Mouse (Mus musculus) macrophage (primary cell): ENCODE results near the gene Mrpl47. TPM values are rescaled to one million over a fixed set of nuclear protein-coding genes. Genes with fewer than 3 reads are reported as not detected.

Source experiments
- H3K27ac ChIP-seq: fragments of 350-480 bp; formaldehyde crosslinking; 2 replicates; pipeline ENCODE4 v1.9.0; 2021
- H3K36me3 ChIP-seq: fragments of 350-480 bp; formaldehyde crosslinking; 2 replicates; pipeline ENCODE4 v1.9.0; 2021; ENCODE audit errors: inconsistent target
- H3K4me3 ChIP-seq: fragments of 350-480 bp; formaldehyde crosslinking; 2 replicates; pipeline ENCODE4 v1.9.0; 2021; ENCODE audit errors: inconsistent target
- H3K79me2 ChIP-seq: fragments of 350-480 bp; formaldehyde crosslinking; 2 replicates; pipeline ENCODE4 v1.9.0; 2021; ENCODE audit errors: inconsistent target
- WGBS: methylation state at CpG from one replicate; pipeline ENCODE4 v1.1.7; 2026; ENCODE audit warnings: inconsistent platforms; ENCODE audit not compliant: missing documents; 5-methylcytosine and 5-hydroxymethylcytosine counted together
- polyA plus RNA-seq: library from polyadenylated mRNA; stranded (reverse); fragments of 250-400 nt; gene quantifications from 3 replicates; pipeline ENCODE4 v1.2.4, GENCODE M21; 2018; ENCODE audit warnings: inconsistent platforms

The Mrpl47 gene
- polyA plus RNA-seq, 1 experiment from 2014 or later, result 9.5 TPM

- H3K4me3 ChIP-seq, result no peak overlapping the region
- H3K79me2 ChIP-seq, result no peaks in the 10 kb centered on the region
- WGBS, result 97% methylated on average over 5 of the region's 5 CpGs
- no peak overlapping the region for H3K27ac ChIP-seq
- H3K36me3 ChIP-seq, result no peaks in the 10 kb centered on the region
Measured at GRCm38 (mm10) chr3:32694211-32694610, 43.2 kb downstream of the Mrpl47 start.

GRCm38 (mm10) chr3:32691841-32692240 lies 45.6 kb downstream of the Mrpl47 start:
- whole genome bisulfite sequencing, result 87% methylated on average over 5 of the region's 5 CpGs
- H3K4me3 ChIP-seq, result no peak overlapping the region
- H3K79me2 ChIP-seq, result no peaks in the 10 kb centered on the region
- H3K36me3 ChIP-seq, result no peaks in the 10 kb centered on the region
- no peak overlapping the region for H3K27ac ChIP-seq

DNA sequence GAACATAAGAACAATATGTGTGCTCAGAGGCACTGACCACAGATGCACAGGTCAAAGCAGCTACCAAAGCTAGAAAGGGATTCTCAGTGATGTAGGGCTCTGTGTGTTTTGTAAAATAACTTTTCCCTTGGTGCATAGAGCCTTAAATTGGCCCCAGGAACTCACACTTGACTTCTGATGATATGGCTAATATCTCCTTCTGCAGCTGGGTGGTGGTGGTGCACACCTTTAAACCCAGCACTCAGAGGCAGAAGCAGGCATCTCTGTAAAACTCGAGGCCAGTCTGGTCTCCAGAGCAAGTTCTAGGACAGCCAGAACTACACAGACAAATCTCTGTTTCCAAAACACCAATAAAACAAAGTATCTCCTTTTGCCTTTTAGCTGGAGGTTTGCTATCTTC lies 46.5 kb downstream of the Mrpl47 start:
- 55% methylated on average over 1 of the region's 1 CpGs for WGBS

GRCm38 (mm10) chr3:32690008-32690407 lies 47.4 kb downstream of the Mrpl47 start:
- Histone ChIP-seq H3K79me2 (no peaks in the 10 kb centered on the region), H3K36me3 (no peaks in the 10 kb centered on the region), H3K27ac (no peak overlapping the region), H3K4me3 (no peak overlapping the region)
- 95% methylated on average over 3 of the region's 3 CpGs for WGBS

More for the DNA sequence above, 46.5 kb downstream of the Mrpl47 start:
- Histone ChIP-seq H3K36me3 (no peaks in the 10 kb centered on the region), H3K79me2 (no peaks in the 10 kb centered on the region), H3K27ac (no peak overlapping the region), H3K4me3 (no peak overlapping the region)

GRCm38 (mm10) chr3:32689567-32689999 lies 47.8 kb downstream of the Mrpl47 start:
- no peaks in the 10 kb centered on the region for H3K36me3 ChIP-seq
- H3K27ac ChIP-seq, result no peak overlapping the region
- no peaks in the 10 kb centered on the region for H3K79me2 ChIP-seq
- no peak overlapping the region for H3K4me3 ChIP-seq
- 86% methylated on average over 9 of the region's 9 CpGs for WGBS

DNA sequence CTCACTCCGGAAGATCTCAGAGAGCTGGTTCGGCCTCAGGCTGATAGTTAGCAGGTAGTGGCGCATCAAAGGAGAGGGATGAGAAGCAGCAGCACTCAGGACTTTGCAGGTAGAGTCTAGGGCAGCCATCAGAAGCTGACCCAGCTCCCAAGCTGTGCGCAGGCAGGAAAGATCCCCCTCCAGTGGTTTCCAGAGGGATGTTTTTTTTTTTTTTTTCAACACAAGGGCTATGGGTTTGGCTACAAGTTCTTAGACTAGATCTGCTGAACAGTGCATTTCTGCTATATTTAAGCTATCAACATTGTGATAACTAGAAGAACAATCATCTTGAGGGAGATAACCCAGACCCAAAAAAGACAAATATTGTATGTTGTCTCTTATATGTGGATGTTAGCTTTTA lies 50.2 kb downstream of the Mrpl47 start:
- Histone ChIP-seq H3K36me3 (no peaks in the 10 kb centered on the region), H3K27ac (no peak overlapping the region), H3K4me3 (no peak overlapping the region), H3K79me2 (no peaks in the 10 kb centered on the region)
- WGBS, result 62% methylated on average over 4 of the region's 4 CpGs

- no peaks in the 10 kb centered on the region for H3K79me2 ChIP-seq
- no peak overlapping the region for H3K4me3 ChIP-seq
- H3K27ac ChIP-seq, result no peak overlapping the region
- 58% methylated on average over 1 of the region's 1 CpGs for WGBS
- H3K36me3 ChIP-seq, result no peaks in the 10 kb centered on the region
Measured at GRCm38 (mm10) chr3:32686537-32686936, 50.9 kb downstream of the Mrpl47 start.

- no peak overlapping the region for H3K27ac ChIP-seq
- H3K4me3 ChIP-seq, result no peak overlapping the region
- WGBS, result 79% methylated on average over 3 of the region's 3 CpGs
- no peaks in the 10 kb centered on the region for H3K79me2 ChIP-seq
- no peaks in the 10 kb centered on the region for H3K36me3 ChIP-seq
Measured at GRCm38 (mm10) chr3:32684631-32685030, 52.8 kb downstream of the Mrpl47 start.

DNA sequence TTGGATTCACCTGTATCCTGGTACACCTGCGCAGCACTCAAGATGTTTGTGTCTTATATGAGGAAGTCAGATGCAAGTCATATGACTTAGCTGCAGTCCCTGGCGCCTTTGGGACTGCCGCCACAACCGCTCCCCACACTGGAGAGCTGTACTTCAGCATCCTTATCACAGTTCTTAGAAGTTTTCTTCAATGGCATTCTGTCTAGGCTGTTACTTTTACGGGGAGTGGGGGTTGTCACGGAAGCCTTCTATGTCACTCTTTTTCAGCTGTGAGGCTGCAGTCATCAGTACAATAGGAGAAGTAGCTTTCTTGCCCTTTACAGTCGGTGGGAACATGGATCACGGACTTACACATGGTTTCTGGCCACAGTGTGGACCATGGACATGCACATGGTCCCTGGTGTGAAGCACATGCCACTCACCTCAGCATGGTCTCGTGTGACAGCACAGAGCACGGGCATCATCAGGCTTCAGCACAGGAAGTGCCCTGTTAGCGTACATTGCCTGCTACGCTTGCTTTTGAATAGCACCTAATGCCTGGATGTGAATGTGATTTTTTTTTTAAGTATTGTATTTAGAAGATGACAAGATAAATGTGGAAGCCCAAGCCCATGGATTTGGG lies 54.4 kb downstream of the Mrpl47 start:
- no peak overlapping the region for H3K4me3 ChIP-seq
- WGBS, result 81% methylated on average over 10 of the region's 12 CpGs
- no peaks in the 10 kb centered on the region for H3K36me3 ChIP-seq
- H3K27ac ChIP-seq, result no peak overlapping the region
- no peaks in the 10 kb centered on the region for H3K79me2 ChIP-seq

- H3K79me2 ChIP-seq, result no peaks in the 10 kb centered on the region
- WGBS, result 85% methylated on average over 6 of the region's 6 CpGs
- H3K27ac ChIP-seq, result no peak overlapping the region
- H3K36me3 ChIP-seq, result no peaks in the 10 kb centered on the region
- H3K4me3 ChIP-seq, result no peak overlapping the region
Measured at GRCm38 (mm10) chr3:32676393-32676792, 61.0 kb downstream of the Mrpl47 start.

Other genes with a start within 250 kb of the Mrpl47 start
- gene Kcnmb3, start 245.4 kb downstream of the Mrpl47 start, polyA plus RNA-seq, result not detected in 3 replicates
- gene Zfp639, start 227.3 kb downstream of the Mrpl47 start, polyA plus RNA-seq, result 23.5 to 31.2 TPM (median 26.8 TPM) in 3 replicates
- gene Mfn1, start 208.1 kb downstream of the Mrpl47 start, polyA plus RNA-seq, result 15.2 to 33.6 TPM (median 24.9 TPM) in 3 replicates
- 2.9 to 6.5 TPM (median 6.1 TPM) in 3 replicates for gene Gnb4, start 121.0 kb downstream of the Mrpl47 start, polyA plus RNA-seq
- 19.7 to 43.3 TPM (median 26.3 TPM) in 3 replicates for gene Actl6a, start 31.3 kb downstream of the Mrpl47 start, polyA plus RNA-seq
- 66.8 to 118 TPM (median 110 TPM) in 3 replicates for gene Ndufb5, start 615 bp downstream of the Mrpl47 start, polyA plus RNA-seq
- not detected in 3 replicates for gene Usp13, start 79.9 kb upstream of the Mrpl47 start, polyA plus RNA-seq